Mouse (Mus musculus) central nervous system, embryonic 11.5 days (tissue): ENCODE data around the gene Ticrr. TPM values are rescaled to one million over a fixed set of nuclear protein-coding genes. Genes with fewer than 3 reads are reported as not detected.

ENCODE experiments used
- polyA plus RNA-seq: library from polyadenylated mRNA; depleted of rRNA; stranded (reverse); fragments of >200 nt; gene quantifications from 2 replicates; pipeline ENCODE4 v1.2.3, GENCODE M21; 2012; rRNA removed

The Ticrr gene
- polyA plus RNA-seq, result 12.0 and 12.1 TPM in 2 replicates

GRCm38 (mm10) chr7:79659578-79660290 is at the start of gene Ticrr:
Gene Ticrr (plus strand): TSS chr7:79660196.

GRCm38 (mm10) chr7:79617418-79617817 is 42.6 kb upstream of the Ticrr start, which contains the start of gene Rhcg:
Gene Rhcg (minus strand): TSS chr7:79617657.

GRCm38 (mm10) chr7:79715187-79715981 is 55.4 kb downstream of the Ticrr start, which contains the start of gene Kif7:
Gene Kif7 (minus strand): TSS chr7:79715720.

GRCm38 (mm10) chr7:79732622-79733021 is 72.6 kb downstream of the Ticrr start, which contains the start of gene Plin1:
Gene Plin1 (minus strand): TSS chr7:79732903.

GRCm38 (mm10) chr7:79742659-79743536 is 82.9 kb downstream of the Ticrr start, which contains the start of the genes Pex11a and Wdr93:
Gene Pex11a (minus strand): TSS chr7:79743131.
Gene Wdr93 (plus strand): TSS chr7:79743163.

Other genes with a start within 250 kb of the Ticrr start
- gene Polg, start 193.8 kb upstream of the Ticrr start, polyA plus RNA-seq, result 51.8 and 53.1 TPM in 2 replicates
- gene Rhcg, start 42.5 kb upstream of the Ticrr start, polyA plus RNA-seq, result 1.2 and 5.7 TPM in 2 replicates
- 10.9 and 16.5 TPM in 2 replicates for gene Kif7, start 55.5 kb downstream of the Ticrr start, polyA plus RNA-seq
- 0.09 and 0.13 TPM in 2 replicates for gene Plin1, start 72.7 kb downstream of the Ticrr start, polyA plus RNA-seq
- 7.1 and 10.9 TPM in 2 replicates for gene Pex11a, start 82.9 kb downstream of the Ticrr start, polyA plus RNA-seq
- 0.29 and 0.36 TPM in 2 replicates for gene Wdr93, start 83.0 kb downstream of the Ticrr start, polyA plus RNA-seq
- gene Mesp1, start 133.6 kb downstream of the Ticrr start, polyA plus RNA-seq, result not detected in 2 replicates
- gene Mesp2, start 150.5 kb downstream of the Ticrr start, polyA plus RNA-seq, result 0.30 and 0.37 TPM in 2 replicates
- gene Anpep, start 200.9 kb downstream of the Ticrr start, polyA plus RNA-seq, result 5.5 and 7.9 TPM in 2 replicates